Mouse (Mus musculus): ENCODE measurements at regions not wholly inside any gene's neighbourhood (a gene's known extent, or its start where the extent isn't known, plus 50 kb on each side); places are given as distances from the start of the nearest gene placed in this dataset.

DNA sequence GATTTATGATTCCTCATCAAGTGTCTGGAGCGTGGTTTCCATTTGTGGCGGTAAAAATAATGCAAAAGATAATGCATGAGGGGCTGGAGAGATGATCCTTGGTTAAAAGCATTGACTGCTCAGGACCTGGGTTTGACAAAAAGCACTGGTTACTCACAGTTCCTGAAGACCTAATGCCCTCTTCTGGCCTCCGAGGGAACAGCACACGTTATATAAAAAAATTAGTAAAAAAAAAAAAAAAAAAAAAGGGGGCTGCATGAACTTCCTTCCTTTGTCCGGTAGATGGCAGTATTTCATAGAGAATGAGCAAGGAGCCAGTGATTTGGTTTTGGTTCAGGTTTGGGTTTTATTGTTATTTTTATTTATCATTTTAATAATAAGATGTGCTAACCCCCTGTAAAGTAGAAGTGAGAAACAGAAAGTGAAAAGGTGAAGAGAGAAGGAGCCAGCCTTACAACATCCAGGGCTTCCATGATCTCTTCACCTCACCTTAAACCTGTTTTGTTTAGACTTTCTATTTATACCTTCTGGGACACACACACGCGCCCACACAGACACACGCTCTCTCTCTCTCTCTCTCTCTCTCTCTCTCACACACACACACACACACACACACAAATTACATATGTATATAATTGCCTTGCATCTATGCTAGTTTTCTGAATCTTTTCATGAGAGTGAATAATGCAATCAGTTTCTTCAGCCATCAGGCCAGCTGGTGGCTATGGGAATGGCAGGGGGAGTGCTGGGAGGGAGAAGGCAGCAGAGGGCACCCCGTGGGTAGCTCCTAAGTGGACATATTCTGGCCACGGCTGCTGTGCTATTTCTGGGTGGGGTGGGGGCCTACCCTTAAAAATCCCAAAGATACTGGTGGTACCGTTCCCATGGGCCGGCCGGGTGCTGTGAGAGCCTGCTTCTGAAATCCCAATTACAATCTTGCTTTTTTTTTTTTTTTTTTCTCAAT is 230.0 kb downstream of the Poteg start:
- peak; percentile 6 for DNase-seq (ENCODE audit: low spot score)

DNA sequence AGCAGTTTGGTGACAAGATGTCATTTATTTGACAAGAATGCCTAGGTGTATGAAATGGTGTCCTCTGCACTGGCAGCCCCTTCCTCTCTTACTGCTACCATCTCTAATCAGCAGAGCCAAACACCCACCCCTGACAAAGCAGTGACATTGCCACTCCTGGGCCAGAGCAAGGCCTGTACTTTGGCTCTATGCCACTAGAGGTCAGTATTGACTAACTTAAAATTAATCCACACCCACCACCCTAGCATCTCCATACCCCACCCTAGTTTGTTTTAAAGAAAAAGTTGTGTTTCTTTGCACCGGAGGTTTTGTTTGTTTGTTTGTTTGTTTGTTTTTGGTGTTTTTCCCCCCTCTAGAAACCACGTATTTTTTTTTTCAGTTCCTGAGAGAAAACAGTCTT is 231.7 kb downstream of the Poteg start:
- no peak for DNase-seq (ENCODE audit: low spot score)

DNA sequence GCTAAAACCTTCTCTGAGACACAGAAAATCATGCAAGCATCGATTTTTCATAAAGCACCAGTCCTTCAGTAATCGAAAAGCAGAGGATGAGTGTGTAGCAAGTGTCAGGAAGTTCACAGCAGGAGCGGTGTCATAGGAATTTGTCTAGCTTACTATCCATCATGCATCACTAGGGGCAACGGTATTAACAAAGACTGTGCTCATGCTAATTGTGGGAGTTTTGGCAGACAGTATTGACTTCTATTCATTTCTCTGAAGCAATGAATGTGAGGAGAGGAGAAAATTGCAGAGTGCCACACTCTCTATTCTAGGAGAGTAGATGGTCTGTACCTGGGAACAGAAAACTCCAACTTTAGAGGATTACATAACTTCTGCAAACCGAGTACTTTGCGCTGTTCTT is 274.5 kb downstream of the Poteg start:
- no peak for DNase-seq (ENCODE audit: low spot score)

DNA sequence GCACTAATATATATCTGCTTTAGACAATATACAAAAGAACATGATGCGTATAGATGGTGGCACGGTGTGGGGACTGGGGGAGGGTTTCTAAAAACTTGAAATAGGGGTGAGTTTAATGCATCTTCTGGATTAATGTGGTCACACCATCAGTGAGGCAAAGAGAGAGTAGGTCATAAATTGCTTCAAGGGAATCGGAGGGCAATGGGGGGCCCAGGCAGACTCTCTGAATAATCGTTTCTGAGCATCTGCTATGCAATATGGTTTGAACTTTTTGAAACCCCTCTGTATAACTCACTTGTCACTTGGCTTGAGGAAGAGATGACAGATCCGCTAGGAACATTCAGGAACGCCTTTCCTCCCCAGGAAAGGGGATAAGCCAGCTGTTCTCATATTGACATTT is 322.8 kb downstream of the Poteg start:
- DNase-seq (ENCODE audit: low spot score): no peak

DNA sequence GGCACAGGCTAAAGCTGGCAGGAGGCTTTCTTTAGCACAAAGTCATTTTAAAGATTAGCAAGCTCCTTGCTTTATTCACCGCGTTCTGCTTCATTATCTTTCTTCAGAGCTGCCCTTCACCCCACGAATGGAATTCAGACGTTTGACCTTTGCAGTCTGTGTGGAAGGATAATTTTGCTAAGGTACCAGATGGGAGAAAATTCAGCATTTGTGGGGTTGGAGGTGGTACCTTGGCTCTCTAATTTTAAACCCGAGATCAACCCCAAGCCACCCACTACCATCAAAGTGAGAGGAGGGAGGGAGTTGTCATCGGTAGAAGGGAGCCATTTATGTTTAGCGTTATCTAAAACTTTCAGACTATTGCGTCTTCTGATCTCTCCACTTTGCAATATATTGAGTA is 323.3 kb downstream of the Poteg start:
- DNase-seq (ENCODE audit: low spot score): no peak

DNA sequence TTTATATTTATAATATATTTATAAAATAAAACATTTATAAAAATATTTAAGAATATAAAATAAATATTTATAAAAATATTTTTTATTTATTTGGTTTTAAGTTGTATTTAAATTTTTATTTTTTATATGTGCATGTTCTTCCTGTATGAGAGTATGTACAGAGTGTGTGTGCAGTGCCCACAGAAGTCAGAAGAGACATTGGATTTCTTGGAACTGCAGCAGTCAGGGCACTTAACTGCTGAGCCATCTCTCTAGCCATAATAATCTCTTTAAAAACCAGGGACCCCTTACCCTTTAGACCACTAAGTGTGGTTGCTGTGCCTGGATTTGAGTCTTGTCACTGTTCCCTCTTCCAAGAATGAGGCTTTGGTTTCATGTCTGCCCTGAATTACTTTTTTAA is 323.8 kb downstream of the Poteg start:
- no peak for DNase-seq (ENCODE audit: low spot score)

DNA sequence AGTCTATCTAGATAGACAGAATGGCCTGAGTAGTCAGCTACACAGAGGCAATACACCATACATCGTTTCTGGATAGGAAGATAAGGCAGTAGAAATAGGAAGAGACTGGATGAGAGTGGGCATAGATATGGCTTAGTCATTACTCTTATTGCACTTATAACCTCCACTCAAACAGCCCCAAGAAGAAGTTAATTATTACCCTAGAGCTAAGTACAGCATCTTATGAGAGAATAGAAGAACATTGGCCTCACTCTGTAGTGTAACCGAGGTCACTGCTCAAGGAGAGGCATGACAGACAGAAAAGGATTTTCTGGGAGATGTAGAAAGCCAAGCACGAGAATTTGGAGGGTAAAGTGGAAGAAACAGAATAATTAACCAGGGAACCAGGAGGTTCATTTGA is 331.5 kb downstream of the Poteg start:
- no peak for DNase-seq (ENCODE audit: low spot score)
